Mouse (Mus musculus) erythroblast, adult 5-6 weeks (primary cell): ENCODE measurements around the gene Tnfsf10. TPM values are rescaled to one million over a fixed set of nuclear protein-coding genes. Genes with fewer than 3 reads are reported as not detected.

ENCODE experiments used
- ATAC-seq: replicated peaks from 2 replicates; pipeline ENCODE4 v1.8.0; 2016; ENCODE audit warnings: moderate number of reproducible peaks, mild to moderate bottlenecking, moderate TSS enrichment, inconsistent platforms; ENCODE audit not compliant: poor library complexity, low FRiP score, severe bottlenecking
- total RNA-seq, 2 experiments: library from RNA; stranded (forward) in 1 of 2; stranded (reverse) in 1 of 2; fragments of 150-400 nt in 1 of 2; fragments of 200-764, 138-1000 nt in 1 of 2; gene quantifications; 2 replicates each; pipeline versions ENCODE4 v1.2.3 to v1.2.4; 2015 to 2017; ENCODE audit warnings: low replicate concordance in 2 of 2

The Tnfsf10 gene
- total RNA-seq, 2 experiments from 2014 or later = not detected

DNA sequence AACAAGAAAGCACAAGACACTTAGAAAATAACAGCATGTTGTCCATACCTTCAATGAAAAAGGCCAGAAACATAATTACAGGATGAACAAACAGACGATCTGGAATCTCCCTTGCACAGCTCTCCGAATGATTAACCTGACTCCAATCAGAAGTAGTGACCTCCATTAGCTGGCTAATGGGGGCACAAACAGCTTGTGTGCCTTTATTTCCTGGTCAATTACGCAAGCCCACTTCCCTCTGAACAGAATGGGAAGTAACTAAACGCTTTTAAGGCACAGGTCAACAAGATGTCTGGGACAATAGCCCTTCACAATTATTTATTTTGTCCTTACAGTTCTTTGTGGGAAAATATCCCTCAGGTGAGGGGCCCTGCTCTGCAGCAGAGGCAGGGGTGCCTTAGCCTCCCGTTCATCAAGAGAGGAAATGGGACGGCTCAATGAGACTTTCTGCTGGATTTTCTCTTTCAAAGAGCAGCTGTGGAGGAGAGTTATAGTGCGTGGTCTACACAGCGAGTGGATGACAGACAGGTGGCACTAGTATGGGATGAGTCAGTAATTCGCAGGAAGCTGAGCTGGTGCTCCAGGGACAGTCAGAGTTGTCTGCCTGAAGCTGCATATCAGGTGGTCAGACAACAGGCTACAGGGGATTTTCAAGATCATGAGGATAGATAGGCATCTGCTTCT lies 14.3 kb upstream of the Tnfsf10 start:
- no peak for ATAC-seq

DNA sequence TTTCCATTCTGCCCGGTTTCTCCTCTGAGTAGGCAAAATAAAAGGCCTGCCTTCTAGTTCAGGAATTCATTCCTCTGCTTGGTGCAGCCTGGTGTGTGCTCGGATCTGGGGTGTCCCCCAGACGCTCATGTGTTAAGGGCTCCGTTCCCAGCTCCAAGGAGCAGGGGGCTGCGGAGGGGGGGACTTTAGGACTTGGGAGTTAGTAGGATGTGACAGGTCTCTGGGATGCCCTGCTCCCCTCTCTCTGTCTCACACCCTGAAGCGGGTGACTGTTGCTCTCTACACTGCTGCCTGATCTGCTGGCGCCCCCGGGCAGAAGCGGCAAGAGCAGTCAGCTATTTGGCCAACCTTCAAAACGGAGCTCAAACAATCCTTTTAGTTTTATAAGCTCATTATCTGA lies 10.0 kb upstream of the Tnfsf10 start:
- no peak for ATAC-seq

DNA sequence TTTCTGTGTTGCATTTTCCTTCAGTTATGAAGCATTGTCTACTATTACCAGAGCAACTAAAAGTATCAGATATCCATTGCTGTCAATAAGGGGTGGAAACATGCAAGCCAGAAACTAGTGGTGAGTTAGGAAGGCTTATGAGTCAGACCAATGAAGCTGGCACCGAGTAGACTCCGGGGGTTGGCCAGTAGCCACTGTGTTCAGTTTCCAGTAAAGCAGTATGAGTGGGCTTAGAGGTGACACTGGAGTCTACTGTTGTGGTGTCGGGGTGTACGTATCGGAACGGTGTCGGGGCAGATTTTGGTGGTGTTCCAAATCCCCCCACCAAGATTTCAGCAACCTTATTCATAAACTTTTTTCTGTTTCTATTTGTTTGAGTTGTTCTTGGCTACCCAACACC lies 5.9 kb upstream of the Tnfsf10 start:
- no peak for ATAC-seq

DNA sequence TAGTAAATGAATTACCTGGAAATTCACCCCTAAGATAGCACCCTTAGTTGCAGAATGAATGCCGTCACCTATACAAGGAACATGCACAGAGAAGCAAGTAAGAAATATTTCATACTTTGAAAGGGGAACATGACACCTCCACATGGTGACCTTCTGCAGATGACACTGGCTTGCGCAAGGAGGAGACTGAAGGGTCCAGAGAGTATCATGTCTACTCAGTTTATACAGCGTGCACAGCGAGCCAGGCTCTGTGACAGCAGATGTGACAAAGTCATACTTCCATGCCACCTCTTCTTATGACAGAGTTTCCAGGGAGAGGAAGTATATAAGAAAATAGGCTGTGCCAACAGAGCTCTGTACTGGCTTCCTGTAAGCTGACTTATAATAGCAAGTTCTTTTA lies 5.4 kb upstream of the Tnfsf10 start:
- no peak for ATAC-seq

DNA sequence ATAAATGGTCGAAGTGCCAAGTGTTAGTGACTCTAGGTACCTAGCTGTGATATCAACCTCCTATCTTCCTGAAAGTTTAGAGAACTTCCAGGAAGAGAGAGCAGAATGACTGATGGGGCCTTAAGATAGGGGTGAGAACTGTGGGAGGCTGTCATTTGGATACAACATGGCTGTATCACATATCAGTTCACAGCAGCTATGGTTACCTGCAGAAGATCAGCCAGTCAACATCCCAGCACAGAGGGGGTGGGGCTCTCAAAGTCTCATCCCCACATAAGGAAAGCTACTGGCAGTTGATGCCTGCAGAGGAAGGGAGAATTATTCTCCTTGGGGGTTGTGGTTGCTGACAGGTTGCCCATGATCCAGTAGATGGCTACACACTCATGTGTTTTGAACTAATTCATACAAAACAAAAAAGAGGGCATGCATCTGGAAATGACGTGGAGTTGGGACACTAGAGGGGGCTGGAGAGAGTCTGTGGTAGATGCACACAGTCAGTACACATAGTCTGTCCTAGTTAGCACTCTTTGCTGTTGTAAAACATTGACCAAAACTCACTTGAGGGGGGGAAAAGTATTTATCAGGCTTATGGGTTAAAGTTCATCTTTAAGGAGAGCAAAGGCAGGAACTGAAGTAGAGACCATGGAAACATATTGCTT lies 2.2 kb upstream of the Tnfsf10 start:
- ATAC-seq = no peak

DNA sequence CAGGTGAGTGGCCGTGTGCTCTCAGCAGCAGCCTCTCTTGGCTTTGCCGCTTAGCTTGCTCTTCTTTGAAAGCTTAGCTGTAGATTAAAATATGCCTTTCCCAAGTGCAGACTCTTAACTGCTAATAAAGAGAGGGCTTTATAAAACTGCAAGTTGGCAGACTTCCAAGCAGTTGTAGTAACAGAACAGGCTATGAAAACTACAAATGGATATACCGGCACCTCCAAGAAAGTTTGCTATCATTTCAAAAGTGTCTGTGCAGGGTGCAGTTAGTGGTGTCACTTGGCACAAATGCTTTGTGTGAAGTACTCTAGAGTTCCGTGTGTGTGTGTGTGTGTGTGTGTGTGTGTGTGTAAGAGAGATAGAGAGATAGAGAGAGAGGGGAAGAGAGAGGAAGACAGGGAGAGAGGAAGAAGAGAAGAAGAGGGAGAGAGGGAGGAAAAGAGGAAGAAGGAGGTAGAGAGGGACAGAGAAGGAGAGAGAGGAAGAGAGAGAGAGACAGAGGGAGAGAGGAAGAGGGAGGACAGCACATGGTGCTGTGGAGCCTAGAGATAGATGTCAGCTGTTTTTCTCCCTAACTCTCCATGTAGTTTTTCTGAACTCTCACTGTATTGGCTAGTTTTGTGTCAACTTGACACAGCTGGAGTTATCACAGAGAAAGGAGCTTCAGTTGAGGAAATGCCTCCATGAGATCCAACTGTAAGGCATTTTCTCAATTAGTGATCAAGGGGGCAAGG lies 628 bp downstream of the Tnfsf10 start:
- ATAC-seq = peak; percentile 38; the same call in 1 of the 2 replicates

DNA sequence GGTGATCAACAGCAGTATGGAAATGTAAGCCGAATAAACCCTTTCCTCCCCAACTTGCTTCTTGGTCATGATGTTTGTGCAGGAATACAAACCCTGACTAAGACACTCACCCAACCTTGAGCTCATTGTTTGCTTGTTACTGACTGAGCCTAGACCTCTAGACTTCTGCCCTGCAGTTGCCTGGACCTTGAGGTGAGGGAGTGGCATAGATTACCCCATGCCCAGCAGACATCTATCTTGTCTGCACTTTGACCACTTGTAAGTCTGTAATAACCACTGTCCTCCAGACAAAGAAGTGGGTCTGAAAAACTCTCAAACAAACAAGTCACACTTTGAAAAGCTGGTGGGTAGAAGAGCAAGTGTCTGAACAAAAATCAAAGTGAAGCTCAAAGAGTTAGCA lies 2.8 kb downstream of the Tnfsf10 start:
- ATAC-seq = no peak

DNA sequence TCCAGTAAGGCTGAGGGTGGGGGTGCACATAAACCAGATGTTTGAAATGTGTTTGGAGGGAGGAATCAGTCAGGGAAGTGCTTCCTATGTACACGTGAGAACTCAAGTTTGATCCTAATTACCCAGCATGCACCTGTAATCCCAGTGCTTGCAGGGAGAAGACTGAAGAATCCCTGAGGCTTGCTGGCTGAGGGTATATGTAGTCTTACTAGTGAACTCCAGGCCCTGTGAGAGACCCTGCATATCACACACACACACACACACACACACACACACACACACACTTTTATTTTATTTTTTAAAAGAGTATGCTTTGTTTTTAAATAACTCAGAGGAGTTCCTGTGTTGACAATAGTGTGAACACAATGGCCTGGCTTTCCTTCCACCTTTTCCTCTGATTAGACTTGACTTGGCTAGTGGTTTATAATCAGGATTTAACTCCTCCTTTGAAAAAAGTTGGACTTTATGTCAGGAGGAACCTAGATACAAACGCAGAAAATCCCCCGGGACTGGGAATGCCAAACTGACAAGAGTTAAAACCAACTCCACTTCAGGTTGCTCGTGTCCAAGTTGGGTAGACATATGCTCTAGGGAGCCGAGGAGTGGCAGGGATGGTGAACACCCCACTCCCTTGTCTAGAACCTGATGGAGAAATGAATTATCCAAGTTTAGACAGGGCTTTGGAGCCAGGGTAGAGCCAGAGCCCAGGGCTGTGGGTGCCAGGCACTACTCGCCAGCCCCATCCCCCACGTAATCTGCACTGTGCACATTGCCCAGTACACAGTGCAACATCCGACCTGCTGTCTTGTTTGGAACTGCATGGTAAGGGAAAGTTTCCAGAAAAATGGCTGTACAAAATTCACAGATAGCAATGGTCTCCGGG lies 4.0 kb downstream of the Tnfsf10 start:
- ATAC-seq = no peak

DNA sequence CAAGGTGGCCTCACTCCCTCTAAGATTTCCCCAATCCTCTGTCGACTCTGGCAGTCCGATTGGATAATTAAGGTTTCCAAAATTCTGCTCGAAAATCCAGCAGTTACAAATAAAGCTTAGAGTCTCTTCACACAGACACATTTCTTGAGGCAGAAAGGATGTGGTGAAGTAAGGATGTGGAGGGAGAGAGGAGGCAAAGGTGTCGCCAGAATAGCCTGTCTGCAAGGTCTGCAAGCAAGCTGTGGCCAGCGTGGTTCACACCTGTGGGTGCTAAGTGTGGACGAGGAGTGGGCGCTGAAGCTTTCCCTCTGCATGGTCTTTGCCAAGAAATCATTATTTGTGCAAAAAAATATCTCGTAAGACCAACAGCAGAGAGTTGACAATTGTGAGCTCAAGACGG lies 5.8 kb downstream of the Tnfsf10 start:
- ATAC-seq = no peak

DNA sequence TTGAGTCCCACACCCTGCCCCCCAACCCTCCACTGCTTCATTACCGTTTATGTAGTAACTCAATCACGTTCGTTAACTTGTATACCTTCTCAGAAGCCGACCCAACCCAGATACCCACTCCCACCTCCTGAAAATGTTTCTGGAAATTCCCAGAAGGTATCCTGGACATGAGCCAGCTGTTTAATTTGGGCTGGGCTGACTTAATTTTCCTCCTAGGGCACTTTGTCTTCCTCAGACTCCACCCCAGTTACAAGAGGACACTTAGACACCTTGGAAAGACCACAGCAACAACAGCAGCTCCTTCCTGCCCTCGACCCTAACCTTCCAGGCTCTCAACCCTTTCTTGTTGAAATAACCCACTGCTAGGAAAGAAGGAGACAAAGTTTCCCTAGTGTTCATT lies 6.7 kb downstream of the Tnfsf10 start:
- ATAC-seq = no peak

DNA sequence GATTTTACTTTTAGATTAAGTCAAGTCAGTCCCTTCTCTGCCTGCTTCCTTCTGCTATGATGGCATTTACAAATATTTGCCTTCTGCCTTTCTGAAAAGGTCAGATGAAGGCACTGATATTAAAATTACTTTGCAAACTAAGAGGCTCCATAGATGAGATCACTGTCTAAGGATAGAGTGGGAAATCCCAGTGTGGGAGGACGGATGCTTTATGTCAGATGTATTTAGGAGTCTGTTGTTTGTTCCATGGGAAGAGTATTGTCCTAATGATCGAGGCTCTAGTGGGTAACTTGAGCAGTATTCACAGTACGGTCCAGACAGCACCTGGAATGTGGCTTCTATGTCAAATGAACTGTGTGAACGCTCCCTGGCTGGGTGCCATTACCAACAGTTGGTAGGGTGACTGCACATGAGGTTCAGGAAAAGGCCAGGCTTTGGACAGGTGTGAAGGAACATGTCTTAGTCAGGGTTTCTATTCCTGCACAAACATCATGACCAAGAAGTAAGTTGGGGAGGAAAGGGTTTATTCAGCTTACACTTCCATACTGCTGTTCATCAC lies 9.9 kb downstream of the Tnfsf10 start:
- ATAC-seq = no peak

DNA sequence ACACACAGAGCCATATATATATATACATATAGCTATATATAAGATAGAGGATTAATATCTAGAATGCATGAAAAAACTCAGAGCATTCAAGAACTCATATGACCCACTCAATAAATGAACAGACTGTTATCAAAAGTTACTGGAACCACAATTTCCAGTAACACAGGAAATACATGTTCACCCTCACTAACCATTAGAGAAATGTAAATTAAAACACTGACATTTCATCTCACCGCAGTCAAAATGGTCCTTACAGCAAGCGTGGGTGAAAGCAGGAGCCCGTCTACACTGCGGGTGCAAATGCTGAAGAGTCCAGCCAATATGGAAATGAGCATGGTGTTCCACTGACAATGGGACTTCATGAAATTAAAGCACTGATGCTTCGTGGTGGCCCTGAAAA lies 13.9 kb downstream of the Tnfsf10 start:
- no peak for ATAC-seq

DNA sequence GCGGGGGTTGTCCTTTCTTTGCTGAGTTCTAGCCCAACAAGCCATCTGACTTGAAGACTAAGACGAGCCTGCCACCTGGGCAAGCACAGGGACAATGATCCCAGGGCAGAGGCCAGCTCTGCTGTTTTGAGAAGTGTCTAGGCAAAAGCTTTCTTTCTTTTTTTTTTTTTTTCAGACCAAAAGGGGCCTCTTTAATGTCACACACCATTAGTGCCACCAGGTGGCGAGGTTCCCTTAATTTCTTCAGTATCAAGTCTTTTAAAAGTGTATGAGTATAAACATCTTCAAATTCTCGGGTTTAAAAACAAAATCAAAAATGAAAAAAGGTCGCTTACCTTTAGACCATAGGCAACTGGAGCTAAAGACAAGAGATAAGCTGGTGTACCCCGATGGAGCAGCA lies 21.6 kb downstream of the Tnfsf10 start:
- no peak for ATAC-seq

DNA sequence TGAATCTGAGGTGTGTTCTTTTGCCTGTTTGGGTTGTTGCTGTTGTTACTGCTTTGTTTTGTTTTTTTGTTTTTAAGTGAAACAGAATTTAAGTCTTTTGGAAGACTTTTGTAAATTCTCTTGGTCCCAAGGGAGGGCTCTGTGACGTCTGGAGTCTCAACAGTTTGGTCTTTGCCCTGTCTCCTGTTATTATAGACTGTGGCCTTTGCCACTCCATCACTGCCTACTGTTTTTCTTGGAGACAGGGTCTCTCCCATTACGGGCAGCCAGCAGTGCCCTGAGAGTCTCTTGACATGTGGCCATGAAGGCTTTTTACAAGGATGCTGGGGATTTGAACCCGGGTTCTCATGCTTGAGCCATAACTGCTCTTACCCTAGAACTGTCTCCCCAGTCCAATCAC lies 22.1 kb downstream of the Tnfsf10 start:
- ATAC-seq = no peak

DNA sequence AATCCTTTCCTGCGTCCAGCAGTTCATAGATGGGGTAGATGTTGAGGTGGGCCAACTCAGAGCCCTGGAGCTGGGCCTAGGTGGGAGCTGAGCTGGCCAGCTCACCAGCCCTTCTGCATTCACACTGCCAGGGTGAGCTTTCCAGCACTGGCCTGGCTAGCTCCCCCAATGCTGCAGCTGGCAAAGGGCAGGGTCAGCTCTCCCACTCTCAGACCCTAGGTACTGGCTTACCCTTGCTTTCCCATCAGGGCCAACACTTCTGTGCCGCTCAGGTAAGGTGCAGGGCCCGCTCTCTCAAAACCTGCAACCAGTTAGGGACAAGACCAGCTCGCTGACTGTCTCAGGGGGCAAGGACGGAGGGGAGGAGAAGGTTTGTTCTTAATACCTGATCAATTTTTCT lies 23.9 kb downstream of the Tnfsf10 start:
- ATAC-seq = no peak

DNA sequence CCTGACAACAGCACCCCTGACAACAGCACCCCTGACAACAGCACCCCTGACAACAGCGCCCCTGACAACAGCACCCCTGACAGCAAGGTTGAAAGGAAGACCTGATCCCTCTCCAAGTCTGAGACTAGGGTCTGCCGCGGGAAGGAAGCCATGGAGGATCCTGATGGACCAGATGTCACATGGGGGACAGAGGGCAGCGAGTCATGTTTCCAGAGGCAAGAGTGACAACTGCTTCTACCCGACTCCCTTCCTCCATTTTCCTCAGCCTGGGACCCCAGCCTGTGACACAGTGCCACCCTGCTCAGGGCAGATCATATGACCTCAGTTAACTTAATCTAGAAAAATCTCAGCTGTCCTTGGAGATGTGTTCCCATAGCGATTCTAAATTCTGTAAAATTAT lies 25.6 kb downstream of the Tnfsf10 start:
- no peak for ATAC-seq

DNA sequence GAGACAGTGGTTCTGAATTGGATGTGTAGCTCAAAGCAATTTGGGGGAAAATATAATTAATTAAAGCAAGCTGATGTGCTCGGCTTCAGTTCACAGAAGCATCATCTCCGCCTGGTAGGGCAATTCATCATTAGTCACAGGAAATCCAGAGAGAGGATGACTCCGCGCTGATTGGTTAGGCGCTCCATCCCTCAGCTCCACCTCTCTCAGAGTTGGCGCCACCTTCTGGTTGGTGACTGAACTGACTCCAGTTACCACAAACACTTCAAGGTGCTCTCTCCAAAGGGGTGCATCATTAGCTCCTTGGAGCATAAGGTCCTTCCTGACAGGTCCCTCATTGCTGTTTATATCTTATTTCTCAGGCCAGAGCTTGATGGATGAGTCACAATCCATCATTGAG lies 28.7 kb downstream of the Tnfsf10 start:
- peak; percentile 67; the same call in 1 of the 2 replicates for ATAC-seq

DNA sequence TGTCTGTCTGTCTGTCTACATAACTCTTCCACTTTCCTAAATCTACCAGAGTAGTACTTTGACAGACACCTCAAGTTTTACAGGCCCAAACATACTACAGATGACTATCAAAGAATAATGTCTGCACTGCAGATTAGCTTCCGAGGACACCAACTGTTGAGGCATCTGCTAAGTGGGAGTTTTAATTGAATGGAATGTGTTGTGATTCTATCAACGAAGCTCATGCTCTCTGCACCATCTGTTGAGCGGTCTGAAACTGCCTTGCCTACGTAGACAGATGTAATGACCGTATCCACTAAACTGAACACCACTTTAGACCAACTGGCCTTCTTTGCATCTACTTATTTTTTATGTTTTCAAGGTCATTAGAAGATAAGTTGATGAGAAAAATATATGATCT lies 31.6 kb downstream of the Tnfsf10 start:
- ATAC-seq = no peak

DNA sequence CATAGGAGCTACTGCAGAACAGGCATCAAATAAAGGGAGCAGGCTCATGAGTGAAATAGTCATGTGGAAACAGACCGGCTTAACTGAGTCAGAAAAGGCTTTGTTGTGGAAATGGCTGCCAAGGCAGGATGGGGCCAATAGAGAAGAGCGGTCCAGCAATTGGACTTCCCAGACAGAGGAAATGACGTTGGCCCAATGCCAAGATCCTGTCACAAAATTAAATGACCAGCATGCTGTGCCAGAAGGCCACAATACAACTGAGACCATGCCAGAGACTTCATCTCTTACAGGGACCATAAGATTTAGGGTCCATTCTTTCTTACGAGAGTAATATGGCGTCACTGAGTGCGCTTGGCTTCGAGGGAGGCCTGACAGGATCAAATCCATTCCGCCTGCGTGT lies 34.3 kb downstream of the Tnfsf10 start:
- ATAC-seq = no peak
